Mouse (Mus musculus): Measurements from ENCODE around the gene Vmn1r9.
"Not testable (repeated sequence)": the region's sequence is repeated elsewhere in the genome, so short reads cannot be mapped to it uniquely, and the experiment has no call there.

Vmn1r9 gene

DNA sequence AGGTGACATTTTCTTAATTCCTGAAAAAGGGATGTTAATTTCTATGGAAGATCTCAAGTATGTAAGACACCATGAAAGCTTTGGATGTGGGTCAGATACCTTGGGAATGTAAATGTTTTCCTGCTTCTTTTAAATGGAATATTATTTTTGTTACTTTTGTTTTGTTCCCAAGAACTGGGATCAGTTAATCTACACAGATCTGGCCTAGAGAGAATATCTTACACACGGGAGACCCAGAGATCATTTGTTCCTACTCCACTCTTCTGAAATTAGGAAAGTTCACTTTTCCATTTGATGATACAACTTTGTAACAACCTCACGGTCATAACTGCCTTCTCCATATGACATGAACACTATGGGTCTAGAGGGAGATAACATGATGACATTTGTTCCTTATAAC lies at the start of gene Vmn1r9:
Gene Vmn1r9 (plus strand): TSS at position 301 of the 400 bp plus-strand sequence.
- no peak for DNase-seq (ENCODE audit: low read depth, low spot score)

DNA sequence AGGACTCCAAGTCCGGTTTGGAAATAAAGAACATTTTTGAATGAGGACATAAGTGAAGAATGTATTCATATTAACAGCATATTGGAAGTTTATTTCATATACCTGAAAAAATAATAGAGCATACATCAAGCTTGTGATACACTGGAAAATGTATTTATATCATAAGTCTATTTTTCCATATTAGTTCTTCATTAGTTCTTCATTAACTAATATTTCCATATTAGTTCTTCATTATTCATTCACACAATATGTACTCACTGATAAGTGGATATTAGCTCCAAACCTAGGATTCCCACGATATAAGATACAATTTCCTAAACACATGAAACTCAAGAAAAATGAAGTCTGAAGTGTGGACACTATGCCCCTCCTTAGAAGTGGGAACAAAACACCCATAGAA lies 41.4 kb upstream of the Vmn1r9 start, which contains the start of gene Vmn1r7:
Gene Vmn1r7 (minus strand): TSS at position 101 of the 400 bp plus-strand sequence.
- not testable (repeated sequence) for DNase-seq (ENCODE audit: low read depth, low spot score)

DNA sequence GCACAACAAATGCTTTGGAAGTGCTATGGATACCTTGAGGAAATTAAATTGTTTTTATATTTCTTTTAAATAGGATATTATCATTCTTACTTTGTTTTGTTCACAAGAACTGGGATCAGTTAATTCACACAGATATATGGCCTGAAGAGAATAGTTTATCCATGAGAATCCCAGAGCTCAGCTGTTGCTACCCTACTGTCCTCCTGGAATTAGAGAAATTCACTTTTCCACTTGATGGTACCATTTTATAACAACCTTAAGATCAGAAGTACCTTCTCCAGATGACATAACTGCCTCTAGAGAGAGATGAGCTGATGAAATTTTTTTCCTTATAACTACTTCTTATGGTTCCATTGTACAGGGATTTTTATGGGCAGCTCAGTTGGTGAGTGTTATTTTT lies 34.6 kb upstream of the Vmn1r9 start, which contains the start of gene Vmn1r8:
Gene Vmn1r8 (plus strand): TSS at position 301 of the 400 bp plus-strand sequence.
- no peak for DNase-seq (ENCODE audit: low read depth, low spot score)

DNA sequence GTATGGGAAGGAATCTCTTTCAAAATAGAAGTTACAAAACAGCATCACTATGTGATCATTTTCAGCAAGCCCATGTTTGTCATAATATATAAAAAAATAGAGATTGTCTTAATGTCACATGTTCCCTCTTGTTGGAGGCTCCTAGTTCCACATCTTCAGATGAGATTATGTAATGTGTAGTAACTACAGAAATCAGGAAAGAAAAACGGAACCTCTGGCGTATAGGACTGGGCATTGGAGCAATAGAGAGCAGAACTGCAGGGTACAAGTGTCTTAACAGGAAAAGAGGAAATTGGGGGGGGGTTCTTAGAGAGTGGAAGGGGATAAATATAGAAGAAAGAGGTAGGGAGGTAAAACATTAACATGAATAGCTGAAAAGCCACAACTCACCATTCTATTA lies 31.9 kb upstream of the Vmn1r9 start:
- no peak for DNase-seq (ENCODE audit: low read depth, low spot score)

DNA sequence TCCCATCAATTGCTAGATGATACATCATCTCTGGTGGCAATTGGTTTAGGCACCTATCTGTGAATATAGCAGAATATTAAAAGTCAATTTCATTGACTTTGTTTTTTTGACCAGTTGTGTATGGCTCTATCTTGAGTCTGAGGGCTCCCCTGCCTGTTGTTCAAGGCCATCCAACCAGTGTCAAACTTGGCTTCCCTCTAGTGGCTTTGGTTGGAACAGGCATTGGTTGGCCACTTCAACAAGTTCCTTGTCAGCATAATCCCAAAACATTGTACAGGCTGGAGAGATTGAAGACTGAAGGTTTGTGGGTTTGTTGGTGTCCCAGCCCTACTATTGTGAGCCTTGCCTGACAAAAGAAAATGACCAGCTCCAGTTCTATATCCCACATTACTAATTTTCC lies 2.9 kb upstream of the Vmn1r9 start:
- peak; percentile 46 for DNase-seq (ENCODE audit: low read depth, low spot score)

DNA sequence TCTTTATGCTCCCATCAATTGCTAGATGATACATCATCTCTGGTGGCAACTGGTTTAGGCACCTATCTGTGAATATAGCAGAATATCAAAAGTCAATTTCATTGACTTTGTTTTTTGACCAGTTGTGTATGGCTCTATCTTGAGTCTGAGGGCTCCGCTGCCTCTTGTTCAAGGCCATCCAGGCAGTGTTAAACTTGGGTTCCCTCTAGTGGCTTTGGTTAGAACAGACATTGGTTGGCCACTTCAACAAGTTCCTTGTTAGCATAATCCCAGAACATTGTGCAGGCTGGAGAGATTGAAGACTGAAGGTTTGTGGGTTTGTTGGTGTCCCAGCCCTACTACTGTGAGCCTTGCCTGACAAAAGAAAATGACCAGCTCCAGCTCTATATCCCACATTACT lies 39.8 kb downstream of the Vmn1r9 start:
- peak; percentile 33 for DNase-seq (ENCODE audit: low read depth, low spot score)

DNA sequence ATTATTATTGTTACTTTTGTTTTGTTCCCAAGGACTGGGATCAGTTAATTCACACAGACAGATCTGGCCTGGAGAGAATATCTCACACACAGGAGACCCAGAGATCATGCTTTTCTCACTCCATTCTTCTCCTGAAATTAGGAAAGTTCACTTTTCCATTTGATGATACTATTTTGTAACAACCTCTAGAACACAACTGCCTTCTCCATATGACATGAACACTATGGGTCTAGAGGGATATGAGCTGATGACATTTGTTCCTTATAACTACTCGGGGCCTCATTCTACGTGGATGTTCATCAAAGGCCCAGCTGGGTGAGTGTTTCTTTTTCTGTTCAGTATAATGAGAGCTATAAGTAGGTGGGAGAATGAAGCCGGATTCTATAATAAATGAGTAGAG lies 42.6 kb downstream of the Vmn1r9 start, which contains the start of gene Vmn1r10:
Gene Vmn1r10 (plus strand): TSS at position 301 of the 400 bp plus-strand sequence.
- no peak for DNase-seq (ENCODE audit: low read depth, low spot score)
